Mouse (Mus musculus) gastrocnemius, adult 2 months (tissue): Measurements from ENCODE around the gene Camta1. TPM values are rescaled to one million over a fixed set of nuclear protein-coding genes. Genes with fewer than 3 reads are reported as not detected.

Experiments
- DNase-seq: peaks from one replicate; pipeline ENCODE4 v3.0.0; 2022
- H3K27ac ChIP-seq: fragments of 200-600 bp; 2 replicates; pipeline ENCODE4 v1.8.1; 2022; ENCODE audit warnings: mild to moderate bottlenecking
- H3K4me3 ChIP-seq: fragments of 200-600 bp; 2 replicates; pipeline ENCODE4 v1.8.1; 2022; ENCODE audit warnings: mild to moderate bottlenecking, moderate library complexity
- CTCF ChIP-seq: fragments of 200-600 bp; IDR thresholded peaks from 2 replicates; pipeline ENCODE4 v1.8.1; 2022; ENCODE audit warnings: antibody characterized with exemption, mild to moderate bottlenecking, moderate library complexity
- intact Hi-C: fragments of 180-260 bp; cut with DNase I; formaldehyde crosslinking; loops from one replicate; pipeline ENCODE4 v1.15.1; 2025
- total RNA-seq, 2 experiments: library from RNA; stranded (reverse); gene quantifications; 2 replicates each; pipeline ENCODE4 v1.2.3; 2021

Camta1 gene
- total RNA-seq, 2 experiments from 2014 or later: 95.9 to 126 TPM

- Histone ChIP-seq H3K27ac (no peak overlapping the region), H3K4me3 (no peak overlapping the region)
- DNase-seq: no peak
- intact Hi-C loops: no loop called here
- TF ChIP-seq CTCF: no peak
Observed at GRCm38 (mm10) chr4:151739348-151739956, 122.2 kb downstream of the Camta1 start.

GRCm38 (mm10) chr4:151738875-151739274 lies 122.8 kb downstream of the Camta1 start:
- intact Hi-C loops: no loop called here
- no peak for TF ChIP-seq CTCF
- H3K4me3 ChIP-seq: no peak overlapping the region
- H3K27ac ChIP-seq: no peak overlapping the region
- DNase-seq: no peak

GRCm38 (mm10) chr4:151738280-151738679 lies 123.4 kb downstream of the Camta1 start:
- Histone ChIP-seq H3K27ac (no peak overlapping the region), H3K4me3 (no peak overlapping the region)
- DNase-seq: no peak
- intact Hi-C loops: no loop called here
- TF ChIP-seq CTCF: no peak

GRCm38 (mm10) chr4:151732668-151733067 lies 129.0 kb downstream of the Camta1 start:
- no peak overlapping the region for H3K4me3 ChIP-seq
- no peak overlapping the region for H3K27ac ChIP-seq
- no peak for TF ChIP-seq CTCF
- DNase-seq: no peak
- intact Hi-C loops: no loop called here

GRCm38 (mm10) chr4:151730037-151730759 lies 131.5 kb downstream of the Camta1 start:
- DNase-seq: no peak
- intact Hi-C loops: no loop called here
- TF ChIP-seq CTCF: no peak
- Histone ChIP-seq H3K27ac (no peak overlapping the region), H3K4me3 (no peak overlapping the region)

GRCm38 (mm10) chr4:151729116-151729515 lies 132.6 kb downstream of the Camta1 start:
- no peak overlapping the region for H3K4me3 ChIP-seq
- DNase-seq: no peak
- TF ChIP-seq CTCF: no peak
- no peak overlapping the region for H3K27ac ChIP-seq
- intact Hi-C loops: no loop called here

GRCm38 (mm10) chr4:151728391-151729065 lies 133.1 kb downstream of the Camta1 start:
- H3K4me3 ChIP-seq: no peak overlapping the region
- DNase-seq: no peak
- intact Hi-C loops: no loop called here
- H3K27ac ChIP-seq: no peak overlapping the region
- no peak for TF ChIP-seq CTCF

GRCm38 (mm10) chr4:151726396-151726795 lies 135.3 kb downstream of the Camta1 start:
- DNase-seq: no peak
- intact Hi-C loops: no loop called here
- H3K4me3 ChIP-seq: no peak overlapping the region
- H3K27ac ChIP-seq: no peak overlapping the region
- TF ChIP-seq CTCF: no peak

- intact Hi-C loops: no loop called here
- no peak for TF ChIP-seq CTCF
- H3K27ac ChIP-seq: no peak overlapping the region
- no peak for DNase-seq
- H3K4me3 ChIP-seq: no peak overlapping the region
Observed at GRCm38 (mm10) chr4:151724897-151725296, 136.8 kb downstream of the Camta1 start.

- Histone ChIP-seq H3K4me3 (no peak overlapping the region), H3K27ac (no peak overlapping the region)
- no peak for TF ChIP-seq CTCF
- DNase-seq: no peak
- intact Hi-C loops: no loop called here
Observed at GRCm38 (mm10) chr4:151720722-151721467, 140.8 kb downstream of the Camta1 start.

GRCm38 (mm10) chr4:151718866-151719475 lies 142.7 kb downstream of the Camta1 start:
- Histone ChIP-seq H3K4me3 (peak overlapping the region; percentile 45), H3K27ac (peak overlapping the region; percentile 46)
- TF ChIP-seq CTCF: no peak
- peak; percentile 56 for DNase-seq
- intact Hi-C loops: loop anchor here (5.0 kb wide), 1 partner anchor 33 kb away; no protein-coding TSS in a partner anchor

GRCm38 (mm10) chr4:151717864-151718263 lies 143.8 kb downstream of the Camta1 start:
- intact Hi-C loops: loop anchor here (5.0 kb wide), 1 partner anchor 34 kb away; no protein-coding TSS in a partner anchor
- Histone ChIP-seq H3K27ac (peak overlapping the region; percentile 48; the same call in 1 of the 2 replicates), H3K4me3 (no peak overlapping the region)
- no peak for TF ChIP-seq CTCF
- peak; percentile 74 for DNase-seq
